Mouse (Mus musculus): ENCODE measurements around the gene Bbs12. TPM values are rescaled to one million over a fixed set of nuclear protein-coding genes. Genes with fewer than 3 reads are reported as not detected.

Bbs12 gene
- polyA plus RNA-seq, 1 experiment from 2014 or later = 9.7 TPM

- ATAC-seq (ENCODE audit: low FRiP score, low TSS enrichment) = no peak; the same call in 1 of the 2 replicates
Observed at GRCm38 (mm10) chr3:37324310-37324709, 12.0 kb downstream of the Bbs12 start.

GRCm38 (mm10) chr3:37325317-37326112 lies 13.2 kb downstream of the Bbs12 start:
- H3K4me2 ChIP-seq (replicated peaks; ENCODE audit: low read depth, low read length) = no peak overlapping the region
- H3K9ac ChIP-seq (replicated peaks; ENCODE audit: low read length) = no peak overlapping the region
- H3K4me1 ChIP-seq (ENCODE audit: insufficient read depth, low read length) = peaks cover 3% of the 10 kb centered on the region; the same call in 1 of the 2 replicates
- H3K36me3 ChIP-seq (ENCODE audit: insufficient read depth, low read length) = peaks cover 6% of the 10 kb centered on the region; the same call in 1 of the 2 replicates
- 64% methylated on average over 5 of the region's 5 CpGs for WGBS
- no peaks in the 10 kb centered on the region for H3K9me3 ChIP-seq (ENCODE audit: low read length)
- no peak for ATAC-seq (ENCODE audit: low FRiP score, low TSS enrichment)
- no peaks in the 10 kb centered on the region for H3K27me3 ChIP-seq (ENCODE audit: insufficient read depth, low read length)
- no peak overlapping the region for H3K4me3 ChIP-seq (ENCODE audit: low read length)
- no peak overlapping the region for H3K27ac ChIP-seq (ENCODE audit: low read length)

More at GRCm38 (mm10) chr3:37324310-37324709, 12.0 kb downstream of the Bbs12 start:
- H3K4me3 ChIP-seq (ENCODE audit: low read length) = no peak overlapping the region
- H3K4me1 ChIP-seq (ENCODE audit: insufficient read depth, low read length) = peaks cover 3% of the 10 kb centered on the region; the same call in 1 of the 2 replicates
- no peak overlapping the region for H3K27ac ChIP-seq (ENCODE audit: low read length)
- no peaks in the 10 kb centered on the region for H3K27me3 ChIP-seq (ENCODE audit: insufficient read depth, low read length)
- WGBS = 35% methylated on average over 3 of the region's 3 CpGs
- no peaks in the 10 kb centered on the region for H3K9me3 ChIP-seq (ENCODE audit: low read length)
- no peak overlapping the region for H3K4me2 ChIP-seq (replicated peaks; ENCODE audit: low read depth, low read length)
- no peak overlapping the region for H3K9ac ChIP-seq (replicated peaks; ENCODE audit: low read length)
- peaks cover 13% of the 10 kb centered on the region; the same call in 1 of the 2 replicates for H3K36me3 ChIP-seq (ENCODE audit: insufficient read depth, low read length)

- H3K4me1 ChIP-seq (ENCODE audit: insufficient read depth, low read length) = peaks cover 3% of the 10 kb centered on the region; the same call in 1 of the 2 replicates
- no peaks in the 10 kb centered on the region for H3K27me3 ChIP-seq (ENCODE audit: insufficient read depth, low read length)
- no peak overlapping the region for H3K4me2 ChIP-seq (replicated peaks; ENCODE audit: low read depth, low read length)
- no peak overlapping the region for H3K27ac ChIP-seq (ENCODE audit: low read length)
- H3K9me3 ChIP-seq (ENCODE audit: low read length) = no peaks in the 10 kb centered on the region
- 80% methylated on average over 3 of the region's 3 CpGs for WGBS
- H3K4me3 ChIP-seq (ENCODE audit: low read length) = no peak overlapping the region
- ATAC-seq (ENCODE audit: low FRiP score, low TSS enrichment) = no peak
- H3K9ac ChIP-seq (replicated peaks; ENCODE audit: low read length) = no peak overlapping the region
- no peaks in the 10 kb centered on the region for H3K36me3 ChIP-seq (ENCODE audit: insufficient read depth, low read length)
Observed at GRCm38 (mm10) chr3:37326627-37327026, 14.3 kb downstream of the Bbs12 start.

- Histone ChIP-seq H3K9ac (replicated peaks; ENCODE audit: low read length) (no peak overlapping the region), H3K9me3 (ENCODE audit: low read length) (no peaks in the 10 kb centered on the region), H3K36me3 (ENCODE audit: insufficient read depth, low read length) (no peaks in the 10 kb centered on the region), H3K4me2 (replicated peaks; ENCODE audit: low read depth, low read length) (no peak overlapping the region), H3K4me1 (ENCODE audit: insufficient read depth, low read length) (peaks cover 3% of the 10 kb centered on the region; the same call in 1 of the 2 replicates), H3K4me3 (ENCODE audit: low read length) (no peak overlapping the region), H3K27ac (ENCODE audit: low read length) (no peak overlapping the region), H3K27me3 (ENCODE audit: insufficient read depth, low read length) (no peaks in the 10 kb centered on the region)
- WGBS = 79% methylated on average over 2 of the region's 2 CpGs
- ATAC-seq (ENCODE audit: low FRiP score, low TSS enrichment) = no peak
Observed at GRCm38 (mm10) chr3:37328489-37328888, 16.1 kb downstream of the Bbs12 start.

GRCm38 (mm10) chr3:37329963-37330362 lies 17.6 kb downstream of the Bbs12 start:
- Histone ChIP-seq H3K4me3 (ENCODE audit: low read length) (no peak overlapping the region), H3K9me3 (ENCODE audit: low read length) (no peaks in the 10 kb centered on the region), H3K36me3 (ENCODE audit: insufficient read depth, low read length) (no peaks in the 10 kb centered on the region), H3K4me2 (replicated peaks; ENCODE audit: low read depth, low read length) (no peak overlapping the region), H3K4me1 (ENCODE audit: insufficient read depth, low read length) (no peaks in the 10 kb centered on the region; the same call in 1 of the 2 replicates), H3K9ac (replicated peaks; ENCODE audit: low read length) (no peak overlapping the region), H3K27me3 (ENCODE audit: insufficient read depth, low read length) (no peaks in the 10 kb centered on the region), H3K27ac (ENCODE audit: low read length) (no peak overlapping the region)
- WGBS = 83% methylated on average over 1 of the region's 1 CpGs
- ATAC-seq (ENCODE audit: low FRiP score, low TSS enrichment) = no peak

GRCm38 (mm10) chr3:37331999-37332449 lies 19.7 kb downstream of the Bbs12 start:
- Histone ChIP-seq H3K4me2 (replicated peaks; ENCODE audit: low read depth, low read length) (no peak overlapping the region), H3K9me3 (ENCODE audit: low read length) (no peaks in the 10 kb centered on the region), H3K36me3 (ENCODE audit: insufficient read depth, low read length) (no peaks in the 10 kb centered on the region), H3K4me1 (ENCODE audit: insufficient read depth, low read length) (no peaks in the 10 kb centered on the region), H3K4me3 (ENCODE audit: low read length) (no peak overlapping the region), H3K27me3 (ENCODE audit: insufficient read depth, low read length) (no peaks in the 10 kb centered on the region), H3K9ac (replicated peaks; ENCODE audit: low read length) (no peak overlapping the region), H3K27ac (ENCODE audit: low read length) (no peak overlapping the region)
- no peak for ATAC-seq (ENCODE audit: low FRiP score, low TSS enrichment)
- WGBS = 67% methylated on average over 6 of the region's 6 CpGs

- H3K9ac ChIP-seq (replicated peaks; ENCODE audit: low read length) = no peak overlapping the region
- WGBS = 94% methylated on average over 4 of the region's 4 CpGs
- H3K4me3 ChIP-seq (ENCODE audit: low read length) = no peak overlapping the region
- no peaks in the 10 kb centered on the region for H3K27me3 ChIP-seq (ENCODE audit: insufficient read depth, low read length)
- H3K27ac ChIP-seq (ENCODE audit: low read length) = no peak overlapping the region
- no peak overlapping the region for H3K4me2 ChIP-seq (replicated peaks; ENCODE audit: low read depth, low read length)
- ATAC-seq (ENCODE audit: low FRiP score, low TSS enrichment) = no peak
- no peaks in the 10 kb centered on the region for H3K9me3 ChIP-seq (ENCODE audit: low read length)
- no peaks in the 10 kb centered on the region for H3K36me3 ChIP-seq (ENCODE audit: insufficient read depth, low read length)
- no peaks in the 10 kb centered on the region for H3K4me1 ChIP-seq (ENCODE audit: insufficient read depth, low read length)
Observed at GRCm38 (mm10) chr3:37334053-37334452, 21.7 kb downstream of the Bbs12 start.

- Histone ChIP-seq H3K9me3 (ENCODE audit: low read length) (no peaks in the 10 kb centered on the region), H3K36me3 (ENCODE audit: insufficient read depth, low read length) (no peaks in the 10 kb centered on the region)
- 68% methylated on average over 5 of the region's 5 CpGs for WGBS
Observed at GRCm38 (mm10) chr3:37341110-37341509, 28.8 kb downstream of the Bbs12 start.

GRCm38 (mm10) chr3:37342811-37343210 lies 30.5 kb downstream of the Bbs12 start:
- peaks cover 2% of the 10 kb centered on the region for H3K4me1 ChIP-seq (ENCODE audit: insufficient read depth, low read length)
- H3K9me3 ChIP-seq (ENCODE audit: low read length) = no peaks in the 10 kb centered on the region
- H3K4me3 ChIP-seq (ENCODE audit: low read length) = no peak overlapping the region
- WGBS = 59% methylated on average over 5 of the region's 5 CpGs
- no peak for ATAC-seq (ENCODE audit: low FRiP score, low TSS enrichment)
- peaks cover 7% of the 10 kb centered on the region for H3K27me3 ChIP-seq (ENCODE audit: insufficient read depth, low read length)
- H3K27ac ChIP-seq (ENCODE audit: low read length) = no peak overlapping the region
- no peak overlapping the region for H3K4me2 ChIP-seq (replicated peaks; ENCODE audit: low read depth, low read length)
- no peaks in the 10 kb centered on the region for H3K36me3 ChIP-seq (ENCODE audit: insufficient read depth, low read length)
- no peak overlapping the region for H3K9ac ChIP-seq (replicated peaks; ENCODE audit: low read length)

More at GRCm38 (mm10) chr3:37341110-37341509, 28.8 kb downstream of the Bbs12 start:
- Histone ChIP-seq H3K27ac (ENCODE audit: low read length) (no peak overlapping the region), H3K4me3 (ENCODE audit: low read length) (no peak overlapping the region), H3K9ac (replicated peaks; ENCODE audit: low read length) (no peak overlapping the region), H3K27me3 (ENCODE audit: insufficient read depth, low read length) (no peaks in the 10 kb centered on the region), H3K4me1 (ENCODE audit: insufficient read depth, low read length) (no peaks in the 10 kb centered on the region), H3K4me2 (replicated peaks; ENCODE audit: low read depth, low read length) (no peak overlapping the region)
- no peak for ATAC-seq (ENCODE audit: low FRiP score, low TSS enrichment)

- H3K4me3 ChIP-seq (ENCODE audit: low read length) = peak overlapping the region; percentile 75
- peaks cover 7% of the 10 kb centered on the region for H3K27me3 ChIP-seq (ENCODE audit: insufficient read depth, low read length)
- H3K27ac ChIP-seq (ENCODE audit: low read length) = no peak overlapping the region
- peaks cover 12% of the 10 kb centered on the region for H3K4me1 ChIP-seq (ENCODE audit: insufficient read depth, low read length)
- H3K9me3 ChIP-seq (ENCODE audit: low read length) = no peaks in the 10 kb centered on the region
- H3K9ac ChIP-seq (replicated peaks; ENCODE audit: low read length) = no peak overlapping the region
- no peaks in the 10 kb centered on the region for H3K36me3 ChIP-seq (ENCODE audit: insufficient read depth, low read length)
- 36% methylated on average over 9 of the region's 9 CpGs for WGBS
- ATAC-seq (ENCODE audit: low FRiP score, low TSS enrichment) = no peak
- peak overlapping the region; percentile 99 for H3K4me2 ChIP-seq (replicated peaks; ENCODE audit: low read depth, low read length)
Observed at GRCm38 (mm10) chr3:37347671-37348070, 35.3 kb downstream of the Bbs12 start.
